Mouse (Mus musculus) ES-E14 (cell line): ENCODE results near the gene Plgrkt.

Experiments used
- CHD2 ChIP-seq: IDR thresholded peaks from 2 replicates; pipeline ENCODE4 v1.6.1; 2014; ENCODE audit warnings: mild to moderate bottlenecking, low read depth, low read length, inconsistent platforms
- HCFC1 ChIP-seq: IDR thresholded peaks from 2 replicates; pipeline ENCODE4 v1.6.1; 2012; ENCODE audit warnings: low read length, inconsistent platforms, borderline replicate concordance; ENCODE audit not compliant: insufficient read depth
- MAFK ChIP-seq: IDR thresholded peaks from 2 replicates; pipeline ENCODE4 v1.6.1; 2014; ENCODE audit warnings: mild to moderate bottlenecking, low read depth, low read length, inconsistent platforms; ENCODE audit not compliant: insufficient read depth
- ZNF384 ChIP-seq: IDR thresholded peaks from 2 replicates; pipeline ENCODE4 v1.6.1; 2012; ENCODE audit warnings: low read depth, low read length, inconsistent platforms

DNA sequence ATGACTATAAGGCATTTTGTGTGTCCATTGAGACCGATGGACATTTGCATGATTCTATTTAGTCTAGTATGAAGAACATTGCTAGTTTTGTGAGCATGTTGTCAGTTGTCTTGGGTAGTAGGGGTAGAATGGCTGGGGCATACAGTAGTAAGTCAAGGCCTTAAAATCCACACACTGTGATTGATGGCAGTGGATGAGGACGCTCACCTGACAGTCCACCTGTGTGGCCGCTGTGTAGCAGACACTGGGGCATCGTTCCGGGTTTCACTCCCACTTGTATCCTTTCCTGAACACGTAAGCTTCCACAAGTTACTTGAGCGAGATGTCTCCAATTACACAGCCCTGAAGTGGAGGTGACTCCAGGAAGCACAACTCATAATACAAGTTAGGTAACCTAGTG lies 3.6 kb downstream of the Plgrkt start:
- TF ChIP-seq HCFC1, result no peak
- TF ChIP-seq ZNF384, result no peak
- TF ChIP-seq MAFK, result no peak
- no peak for TF ChIP-seq CHD2
